Mouse (Mus musculus) E14TG2a.4 (cell line): ENCODE data around the gene Grik2.
"Not testable (repeated sequence)": the region's sequence is repeated elsewhere in the genome, so short reads cannot be mapped to it uniquely, and the experiment has no call there.

Experiments used
- H3K27me3 ChIP-seq: 2 replicates; pipeline ENCODE4 v1.6.1; 2014; ENCODE audit warnings: low read length, control low read depth; ENCODE audit not compliant: insufficient read depth
- H3K36me3 ChIP-seq: 2 replicates; pipeline ENCODE4 v1.6.1; 2014; ENCODE audit warnings: low read length, control low read depth; ENCODE audit not compliant: insufficient read depth
- H3K4me1 ChIP-seq: replicated peaks from 2 replicates; pipeline ENCODE4 v1.6.1; 2014; ENCODE audit warnings: low read depth, low read length, control low read depth
- H3K4me3 ChIP-seq: replicated peaks from 2 replicates; pipeline ENCODE4 v1.5.1; 2014; ENCODE audit warnings: mild to moderate bottlenecking, low read length
- H3K9me3 ChIP-seq: 2 replicates; pipeline ENCODE4 v1.6.1; 2014; ENCODE audit warnings: low read length, control low read depth
- CTCF ChIP-seq: conservative IDR thresholded peaks from 2 replicates; pipeline ENCODE4 v1.5.1; 2014; ENCODE audit warnings: low read length
- NANOG ChIP-seq: IDR thresholded peaks from 2 replicates; pipeline ENCODE4 v1.6.1; 2014; ENCODE audit warnings: borderline replicate concordance, low read length, mixed read lengths
- POU5F1 ChIP-seq: IDR thresholded peaks from 2 replicates; pipeline ENCODE4 v1.6.1; 2014; ENCODE audit warnings: low read length, borderline replicate concordance

Gene Grik2

GRCm38 (mm10) chr10:49382996-49383395, 405.6 kb downstream of the Grik2 start:
- Histone ChIP-seq H3K4me1 (no peaks in the 10 kb centered on the region), H3K27me3 (no peaks in the 10 kb centered on the region), H3K4me3 (no peak overlapping the region), H3K36me3 (no peaks in the 10 kb centered on the region), H3K9me3 (no peaks in the 10 kb centered on the region)
- TF ChIP-seq CTCF (no peak), NANOG (no peak), POU5F1 (no peak)

GRCm38 (mm10) chr10:49381852-49382251, 406.7 kb downstream of the Grik2 start:
- no peak for TF ChIP-seq CTCF
- H3K4me1 ChIP-seq, result no peaks in the 10 kb centered on the region
- H3K4me3 ChIP-seq, result no peak overlapping the region
- H3K36me3 ChIP-seq, result no peaks in the 10 kb centered on the region
- H3K9me3 ChIP-seq, result no peaks in the 10 kb centered on the region
- no peaks in the 10 kb centered on the region for H3K27me3 ChIP-seq

GRCm38 (mm10) chr10:49368601-49369000, 420.0 kb downstream of the Grik2 start:
- H3K4me1 ChIP-seq, result no peaks in the 10 kb centered on the region
- no peak overlapping the region for H3K4me3 ChIP-seq
- no peaks in the 10 kb centered on the region for H3K36me3 ChIP-seq
- no peak for TF ChIP-seq CTCF
- TF ChIP-seq NANOG, result no peak
- no peak for TF ChIP-seq POU5F1
- H3K9me3 ChIP-seq, result no peaks in the 10 kb centered on the region
- no peaks in the 10 kb centered on the region for H3K27me3 ChIP-seq

GRCm38 (mm10) chr10:49365262-49365661, 423.3 kb downstream of the Grik2 start:
- H3K4me3 ChIP-seq, result no peak overlapping the region
- H3K4me1 ChIP-seq, result no peaks in the 10 kb centered on the region
- H3K36me3 ChIP-seq, result no peaks in the 10 kb centered on the region
- H3K27me3 ChIP-seq, result no peaks in the 10 kb centered on the region
- TF ChIP-seq NANOG, result no peak
- TF ChIP-seq CTCF, result no peak
- no peak for TF ChIP-seq POU5F1
- H3K9me3 ChIP-seq, result no peaks in the 10 kb centered on the region

GRCm38 (mm10) chr10:49322413-49322812, 466.2 kb downstream of the Grik2 start:
- Histone ChIP-seq H3K4me3 (no peak overlapping the region), H3K36me3 (no peaks in the 10 kb centered on the region), H3K4me1 (no peaks in the 10 kb centered on the region), H3K9me3 (no peaks in the 10 kb centered on the region), H3K27me3 (no peaks in the 10 kb centered on the region)
- peak; percentile 79; the same call in 1 of the 2 replicates for TF ChIP-seq NANOG
- no peak for TF ChIP-seq POU5F1

- H3K9me3 ChIP-seq, result no peaks in the 10 kb centered on the region
- H3K4me1 ChIP-seq, result no peaks in the 10 kb centered on the region
- H3K27me3 ChIP-seq, result no peaks in the 10 kb centered on the region
- TF ChIP-seq POU5F1 (no peak), NANOG (no peak), CTCF (no peak)
- H3K36me3 ChIP-seq, result no peaks in the 10 kb centered on the region
- no peak overlapping the region for H3K4me3 ChIP-seq
Measured at GRCm38 (mm10) chr10:49319880-49320279, 468.7 kb downstream of the Grik2 start.

- H3K36me3 ChIP-seq, result no peaks in the 10 kb centered on the region
- TF ChIP-seq POU5F1 (no peak), CTCF (no peak), NANOG (no peak)
- H3K4me1 ChIP-seq, result no peaks in the 10 kb centered on the region
- H3K9me3 ChIP-seq, result no peaks in the 10 kb centered on the region
- H3K4me3 ChIP-seq, result no peak overlapping the region
- no peaks in the 10 kb centered on the region for H3K27me3 ChIP-seq
Measured at GRCm38 (mm10) chr10:49256247-49256939, 532.2 kb downstream of the Grik2 start.

GRCm38 (mm10) chr10:49237356-49237755, 551.2 kb downstream of the Grik2 start:
- not testable (repeated sequence) for H3K36me3 ChIP-seq, H3K4me1 ChIP-seq, H3K9me3 ChIP-seq, H3K27me3 ChIP-seq, H3K4me3 ChIP-seq

- not testable (repeated sequence) for H3K9me3 ChIP-seq, H3K27me3 ChIP-seq, H3K36me3 ChIP-seq, H3K4me3 ChIP-seq, H3K4me1 ChIP-seq
Measured at GRCm38 (mm10) chr10:49236844-49237243, 551.7 kb downstream of the Grik2 start.
